Comparison of ENCODE assay signal across 14 mouse cellular contexts in genomic region chr4:31052077-31052677, GRCm38 (mm10).
DNase-seq lines count a peak whose midpoint lies in the region; ATAC-seq and TF ChIP-seq lines count a peak whose summit lies in the region.
"Had no signal": no experiment of that assay in that cellular context is flagged by ENCODE, and none has a peak within 500 bp of the region (broad histone marks: within the 10 kb centered on the region; RNA-seq: fewer than 3 reads in every experiment).

No protein-coding gene starts in this region.

- peak; percentile 22 for DNase-seq in embryo, embryonic 11 days
- no peak for DNase-seq in embryo, embryonic 10.5 days (ENCODE audit: low spot score)
- DNase-seq in hindbrain, postnatal 0 days (ENCODE audit: low spot score), result peak; percentile 77
- no peak for DNase-seq in kidney, adult 9 months
- DNase-seq in gastrocnemius, postnatal 10 days, result no peak
- DNase-seq: cerebellum, adult 9-11 months; lung, adult 18-20 months had no signal

- no peaks in the 10 kb centered on the region for H3K36me3 ChIP-seq in forebrain, embryonic 13.5 days (ENCODE audit: poor library complexity, severe bottlenecking)
- no peaks in the 10 kb centered on the region for H3K36me3 ChIP-seq in hindbrain, postnatal 0 days (ENCODE audit: insufficient read depth, low read length)
- no peaks in the 10 kb centered on the region for H3K36me3 ChIP-seq in neural tube, embryonic 14.5 days (ENCODE audit: control insufficient read depth, insufficient read depth, low read length)
- H3K36me3 ChIP-seq: heart, embryonic 13.5 days; intestine, embryonic 15.5 days; limb, embryonic 12.5 days had no signal

- H3K4me2 ChIP-seq in forebrain, embryonic 13.5 days, result peak overlapping the region; percentile 14; the same call in 1 of the 2 replicates
- H3K4me2 ChIP-seq in hindbrain, postnatal 0 days (ENCODE audit: low read depth, low read length), result peak overlapping the region; percentile 11; the same call in 1 of the 2 replicates
- no peak overlapping the region for H3K4me2 ChIP-seq in neural tube, embryonic 14.5 days (ENCODE audit: low read depth, low read length)
- H3K4me2 ChIP-seq: heart, embryonic 13.5 days; intestine, embryonic 15.5 days; limb, embryonic 12.5 days had no signal

- H3K4me3 ChIP-seq in forebrain, embryonic 13.5 days, result no peak overlapping the region
- no peak overlapping the region for H3K4me3 ChIP-seq in hindbrain, postnatal 0 days (ENCODE audit: low read length)
- no peak overlapping the region for H3K4me3 ChIP-seq in neural tube, embryonic 14.5 days (ENCODE audit: low read depth, low read length)
- H3K4me3 ChIP-seq: heart, embryonic 13.5 days; intestine, embryonic 15.5 days; limb, embryonic 12.5 days had no signal

- 18% methylated on average over 6 of the region's 6 CpGs for WGBS in forebrain, embryonic 13.5 days
- WGBS in hindbrain, postnatal 0 days, result 22% methylated on average over 6 of the region's 6 CpGs
- 19% methylated on average over 6 of the region's 6 CpGs for WGBS in neural tube, embryonic 14.5 days

- no peak for TF ChIP-seq CTCF in hindbrain, postnatal 0 days (IDR thresholded peaks at IDR 0.05; ENCODE audit: low read depth)

- H3K27ac ChIP-seq in forebrain, embryonic 13.5 days, result peak overlapping the region; percentile 31; the same call in 1 of the 2 replicates
- H3K27ac ChIP-seq in hindbrain, postnatal 0 days, result peak overlapping the region; percentile 54
- H3K27ac ChIP-seq in neural tube, embryonic 14.5 days (ENCODE audit: low read depth, low read length), result peak overlapping the region; percentile 65
- H3K27ac ChIP-seq: heart, embryonic 13.5 days; intestine, embryonic 15.5 days; limb, embryonic 12.5 days; stomach, postnatal 0 days had no signal

- no peak overlapping the region for H3K9ac ChIP-seq in forebrain, embryonic 13.5 days
- H3K9ac ChIP-seq in hindbrain, postnatal 0 days (replicated peaks; ENCODE audit: low read length), result no peak overlapping the region
- no peak overlapping the region for H3K9ac ChIP-seq in neural tube, embryonic 14.5 days (replicated peaks; ENCODE audit: low read depth, low read length)
- H3K9ac ChIP-seq: heart, embryonic 13.5 days; intestine, embryonic 15.5 days; limb, embryonic 12.5 days had no signal

- H3K4me1 ChIP-seq in forebrain, embryonic 13.5 days, result peaks cover 15% of the 10 kb centered on the region
- H3K4me1 ChIP-seq in hindbrain, postnatal 0 days (ENCODE audit: insufficient read depth, low read length), result peaks cover 6% of the 10 kb centered on the region; the same call in 1 of the 2 replicates
- H3K4me1 ChIP-seq in neural tube, embryonic 14.5 days (ENCODE audit: control insufficient read depth, insufficient read depth, low read length), result 0 out of 2 replicates have a peak, but pooled peaks cover 5% of the 10 kb centered on the region
- H3K4me1 ChIP-seq: heart, embryonic 13.5 days; intestine, embryonic 15.5 days; limb, embryonic 12.5 days had no signal

- no peaks in the 10 kb centered on the region for H3K27me3 ChIP-seq in forebrain, embryonic 13.5 days
- H3K27me3 ChIP-seq in hindbrain, postnatal 0 days (ENCODE audit: insufficient read depth, low read length), result no peaks in the 10 kb centered on the region
- H3K27me3 ChIP-seq in neural tube, embryonic 14.5 days (ENCODE audit: control insufficient read depth, insufficient read depth, low read length), result no peaks in the 10 kb centered on the region
- H3K27me3 ChIP-seq: heart, embryonic 13.5 days; intestine, embryonic 15.5 days; limb, embryonic 12.5 days had no signal

- peak; percentile 66 for ATAC-seq in forebrain, embryonic 13.5 days
- ATAC-seq in hindbrain, postnatal 0 days, result peak; percentile 90
- ATAC-seq in neural tube, embryonic 14.5 days (ENCODE audit: low read depth), result peak; percentile 73; the same call in 1 of the 2 replicates
- no peak for ATAC-seq in megakaryocyte-erythroid progenitor cell, adult 5-6 weeks (replicated peaks; ENCODE audit: low FRiP score, low TSS enrichment, poor library complexity, severe bottlenecking)
- ATAC-seq: intestine, embryonic 15.5 days had no signal

- no peaks in the 10 kb centered on the region for H3K9me3 ChIP-seq in forebrain, embryonic 13.5 days (replicated peaks)
- H3K9me3 ChIP-seq in hindbrain, postnatal 0 days (ENCODE audit: low read length), result no peaks in the 10 kb centered on the region
- no peaks in the 10 kb centered on the region for H3K9me3 ChIP-seq in neural tube, embryonic 14.5 days (ENCODE audit: control insufficient read depth, low read length)
- H3K9me3 ChIP-seq: heart, embryonic 13.5 days; intestine, embryonic 15.5 days; limb, embryonic 12.5 days had no signal

Comparison
In these comparisons a context has a peak if more than half of its experiments do, and no peak if none do; other contexts are left out.
1. DNase-seq: peak in embryo, embryonic 11 days (single experiment) and hindbrain, postnatal 0 days (single experiment); none in embryo, embryonic 10.5 days (single experiment), kidney, adult 9 months (single experiment) and gastrocnemius, postnatal 10 days (single experiment).
2. Peak in every context shown above with its lines, with median percentiles within 50 percentile points of each other: H3K27ac ChIP-seq.